Mouse (Mus musculus): Measurements from ENCODE around the gene Txndc2.

DNA sequence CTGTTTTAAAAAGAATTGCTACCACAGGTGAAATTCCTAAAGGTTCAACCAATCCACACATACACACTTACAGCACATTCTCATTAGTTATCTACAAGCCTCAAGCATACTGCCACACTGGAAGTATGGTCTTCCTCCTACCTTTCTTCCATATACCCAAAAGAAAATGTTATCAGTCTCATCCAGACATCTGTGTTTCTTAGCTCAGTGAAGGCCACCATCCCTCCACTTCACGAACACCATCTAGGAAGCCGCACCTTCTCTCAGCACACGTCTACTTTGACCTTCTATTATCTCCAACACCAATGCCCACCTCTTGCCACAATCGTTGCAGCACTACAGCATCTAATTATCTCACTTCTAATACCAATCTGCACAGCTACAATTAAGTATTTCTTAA lies 36.0 kb downstream of the Txndc2 start:
- no peak for TF ChIP-seq CTCF (IDR thresholded peaks at IDR 0.05 in 2 of 3, conservative IDR thresholded peaks at IDR 0.05 in 1 of 3; ENCODE audit: control insufficient read depth in 1 of 3, insufficient read depth in 1 of 3, low read depth in 2 of 3, low read length in 3 of 3, poor library complexity in 1 of 3, severe bottlenecking in 1 of 3)
- no peak for TF ChIP-seq SMC3 (IDR thresholded peaks at IDR 0.05; ENCODE audit: low read depth, low read length)
- no peak for TF ChIP-seq POLR2A (IDR thresholded peaks at IDR 0.05; ENCODE audit: control insufficient read depth in 1 of 2, insufficient read depth in 1 of 2, low read depth in 1 of 2, low read length in 2 of 2, poor library complexity in 1 of 2)
- peak; percentile 63 to 66 for TF ChIP-seq EP300 (IDR thresholded peaks at IDR 0.05; ENCODE audit: low read depth in 1 of 2, low read length in 2 of 2)
- peak; percentile 78 for TF ChIP-seq TCF12 (IDR thresholded peaks at IDR 0.05; ENCODE audit: low read depth, low read length)
- TF ChIP-seq RCOR1 (IDR thresholded peaks at IDR 0.05; ENCODE audit: low read depth, low read length), result peak; percentile 47; the same call in 1 of the 2 replicates
- TF ChIP-seq ZNF384 (IDR thresholded peaks at IDR 0.05; ENCODE audit: low read depth, low read length), result no peak
- peak; percentile 92 for TF ChIP-seq TAL1 (IDR thresholded peaks at IDR 0.05; ENCODE audit: low read length)
